Mouse (Mus musculus) liver, adult 2 months (tissue): ENCODE results near the gene Marco. TPM values are rescaled to one million over a fixed set of nuclear protein-coding genes. Genes with fewer than 3 reads are reported as not detected.

Experiments
- DNase-seq: peaks from one replicate; pipeline ENCODE4 v3.0.0-alpha.2; 2011; ENCODE audit warnings: low read depth, low spot score; ENCODE audit errors: extremely low read depth
- H3K27ac ChIP-seq: fragments of 200-500 bp; replicated peaks from 2 replicates; pipeline ENCODE4 v1.5.1; 2012; ENCODE audit warnings: low read depth, mild to moderate bottlenecking, control low read depth, inconsistent platforms, low read length; ENCODE audit not compliant: insufficient read depth
- H3K27me3 ChIP-seq: fragments of 200-500 bp; 2 replicates; pipeline ENCODE4 v1.6.1; 2012; ENCODE audit warnings: mild to moderate bottlenecking, moderate library complexity, low read length, inconsistent platforms; ENCODE audit not compliant: control insufficient read depth, insufficient read depth
- H3K36me3 ChIP-seq: fragments of 200-500 bp; 2 replicates; pipeline ENCODE4 v1.6.1; 2012; ENCODE audit warnings: low read length, inconsistent platforms; ENCODE audit not compliant: control insufficient read depth, insufficient read depth
- H3K4me1 ChIP-seq: fragments of 200-500 bp; 2 replicates; pipeline ENCODE4 v1.6.1; 2011; ENCODE audit warnings: low read length; ENCODE audit not compliant: control insufficient read depth, insufficient read depth
- H3K4me3 ChIP-seq: fragments of 200-500 bp; 2 replicates; pipeline ENCODE4 v1.5.1; 2011; ENCODE audit warnings: low read depth, mild to moderate bottlenecking, control low read depth, low read length, moderate library complexity; ENCODE audit not compliant: insufficient read depth
- H3K79me2 ChIP-seq: fragments of 200-500 bp; 2 replicates; pipeline ENCODE4 v1.6.1; 2012; ENCODE audit warnings: inconsistent platforms, mild to moderate bottlenecking, low read length, moderate library complexity; ENCODE audit not compliant: control insufficient read depth, insufficient read depth
- H3K9ac ChIP-seq: fragments of 200-500 bp; 2 replicates; pipeline ENCODE4 v1.6.1; 2012; ENCODE audit warnings: low read depth, mild to moderate bottlenecking, control low read depth, inconsistent platforms, low read length
- CTCF ChIP-seq: fragments of 200-500 bp; IDR thresholded peaks from 2 replicates; pipeline ENCODE4 v1.5.1; 2011; ENCODE audit warnings: low read depth, low read length, control low read depth
- POLR2A ChIP-seq: fragments of 200-500 bp; IDR thresholded peaks from 2 replicates; pipeline ENCODE4 v1.6.1; 2011; ENCODE audit warnings: low read length, control low read depth; ENCODE audit not compliant: insufficient read depth; ENCODE audit errors: extremely low read depth
- WGBS: fragments of 180-500 bp; shearing (Covaris S2); methylation state at CpG from one replicate; pipeline ENCODE4 v1.1.7; 2018; 5-methylcytosine and 5-hydroxymethylcytosine counted together
- polyA plus RNA-seq: library from polyadenylated mRNA; depleted of rRNA; stranded (reverse); fragments of >200 nt; gene quantifications from 2 replicates; pipeline ENCODE4 v1.2.3, GENCODE M21; 2012
- total RNA-seq: library from RNA; depleted of rRNA; stranded (reverse); fragments of >200 nt; gene quantifications from 2 replicates; pipeline ENCODE4 v1.2.3, GENCODE M21; 2014

The Marco gene
- total and polyA plus RNA-seq, 2 experiments: 1.4 to 6.2 TPM

DNA sequence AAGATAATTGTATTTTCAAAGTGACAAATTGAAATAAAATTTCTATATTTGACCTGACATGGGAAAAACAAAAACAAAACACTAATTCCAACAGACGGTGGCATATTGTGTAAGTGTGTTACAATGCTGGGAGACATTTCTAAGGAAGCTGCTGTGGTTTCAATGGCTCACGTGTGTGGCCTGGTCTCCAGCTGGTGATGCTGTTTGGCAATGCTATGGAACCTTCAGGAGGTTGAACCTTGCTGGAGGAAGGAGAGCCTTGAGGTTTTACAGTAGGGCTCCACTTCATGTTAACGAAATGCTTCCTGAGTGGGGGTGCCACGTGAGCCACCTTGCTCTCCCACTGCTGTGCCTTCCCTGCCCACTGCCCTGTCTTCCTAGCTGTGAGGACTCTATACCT is 6.8 kb downstream of the Marco start:
- Histone ChIP-seq H3K27ac (no peak overlapping the region), H3K4me1 (no peaks in the 10 kb centered on the region), H3K9ac (no peak overlapping the region), H3K79me2 (no peaks in the 10 kb centered on the region), H3K4me3 (no peak overlapping the region), H3K36me3 (no peaks in the 10 kb centered on the region), H3K27me3 (no peaks in the 10 kb centered on the region; the same call in 1 of the 2 replicates)
- 71% methylated on average over 4 of the region's 4 CpGs for WGBS
- TF ChIP-seq POLR2A: no peak
- TF ChIP-seq CTCF: no peak
- DNase-seq: no peak

- DNase-seq: no peak
- TF ChIP-seq POLR2A (no peak), CTCF (no peak)
- no peak overlapping the region for H3K4me3 ChIP-seq
Observed at GRCm38 (mm10) chr1:120480937-120481336, 23.9 kb downstream of the Marco start.

DNA sequence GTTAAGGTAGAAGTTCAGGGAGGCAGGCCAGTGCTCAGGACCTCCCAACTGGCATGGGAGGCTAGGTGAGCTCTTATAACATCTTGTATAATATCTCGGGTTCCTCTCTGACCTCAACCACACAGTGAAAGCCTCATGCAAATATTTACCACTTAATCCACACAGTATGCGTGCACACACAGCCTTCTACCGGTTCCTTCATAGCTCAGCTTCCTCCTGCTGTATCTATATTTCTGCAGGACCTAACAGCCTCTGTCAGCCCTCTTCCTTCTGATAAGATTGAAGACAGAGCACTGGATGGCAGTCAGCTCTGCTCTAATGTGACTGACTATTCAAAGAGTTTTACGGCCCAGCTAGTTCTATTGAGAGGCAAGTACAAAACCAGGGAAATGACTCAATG is 30.0 kb downstream of the Marco start:
- DNase-seq: no peak
- H3K27ac ChIP-seq: no peak overlapping the region
- no peak for TF ChIP-seq POLR2A
- TF ChIP-seq CTCF: no peak
- no peaks in the 10 kb centered on the region for H3K36me3 ChIP-seq
- 40% methylated on average over 4 of the region's 4 CpGs for WGBS
- H3K4me3 ChIP-seq: no peak overlapping the region
- no peaks in the 10 kb centered on the region for H3K79me2 ChIP-seq
- no peaks in the 10 kb centered on the region for H3K4me1 ChIP-seq
- no peaks in the 10 kb centered on the region for H3K27me3 ChIP-seq
- no peak overlapping the region for H3K9ac ChIP-seq

More at GRCm38 (mm10) chr1:120480937-120481336, 23.9 kb downstream of the Marco start:
- Histone ChIP-seq H3K79me2 (no peaks in the 10 kb centered on the region), H3K36me3 (no peaks in the 10 kb centered on the region), H3K9ac (no peak overlapping the region), H3K27ac (no peak overlapping the region), H3K4me1 (no peaks in the 10 kb centered on the region), H3K27me3 (no peaks in the 10 kb centered on the region)
- 14% methylated on average over 5 of the region's 5 CpGs for WGBS

DNA sequence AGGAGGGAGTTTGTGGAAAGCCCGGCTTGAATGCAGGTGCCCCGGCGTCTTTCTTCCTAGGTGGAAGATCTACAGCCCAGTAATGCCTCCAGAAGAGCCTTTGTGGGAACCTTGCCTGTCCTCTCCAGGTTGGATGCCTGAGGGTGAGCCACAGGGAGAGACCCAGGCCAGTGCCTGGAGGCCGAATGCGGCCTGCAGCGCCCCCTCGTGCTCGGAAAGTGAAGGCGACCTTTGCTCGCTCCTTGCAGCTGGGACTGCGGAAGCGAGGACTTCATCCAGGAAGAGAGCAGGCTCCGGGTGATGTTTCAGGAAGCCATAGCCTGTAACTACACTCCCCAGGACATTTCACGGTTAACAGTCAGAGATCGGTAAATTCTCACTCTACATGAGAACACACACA is 35.9 kb downstream of the Marco start:
- H3K79me2 ChIP-seq: no peaks in the 10 kb centered on the region
- TF ChIP-seq CTCF (peak; percentile 54), POLR2A (no peak)
- no peaks in the 10 kb centered on the region for H3K36me3 ChIP-seq
- H3K27ac ChIP-seq: no peak overlapping the region
- no peak overlapping the region for H3K4me3 ChIP-seq
- no peak for DNase-seq
- no peaks in the 10 kb centered on the region; the same call in 1 of the 2 replicates for H3K27me3 ChIP-seq
- 10% methylated on average over 15 of the region's 15 CpGs for WGBS
- no peaks in the 10 kb centered on the region for H3K4me1 ChIP-seq
- H3K9ac ChIP-seq: no peak overlapping the region

- Histone ChIP-seq H3K27me3 (no peaks in the 10 kb centered on the region; the same call in 1 of the 2 replicates), H3K79me2 (no peaks in the 10 kb centered on the region), H3K4me3 (no peak overlapping the region), H3K27ac (no peak overlapping the region), H3K9ac (no peak overlapping the region), H3K36me3 (no peaks in the 10 kb centered on the region), H3K4me1 (no peaks in the 10 kb centered on the region)
- DNase-seq: no peak
- 83% methylated on average over 2 of the region's 2 CpGs for WGBS
- TF ChIP-seq CTCF (no peak), POLR2A (no peak)
Observed at GRCm38 (mm10) chr1:120467323-120467722, 37.5 kb downstream of the Marco start.

DNA sequence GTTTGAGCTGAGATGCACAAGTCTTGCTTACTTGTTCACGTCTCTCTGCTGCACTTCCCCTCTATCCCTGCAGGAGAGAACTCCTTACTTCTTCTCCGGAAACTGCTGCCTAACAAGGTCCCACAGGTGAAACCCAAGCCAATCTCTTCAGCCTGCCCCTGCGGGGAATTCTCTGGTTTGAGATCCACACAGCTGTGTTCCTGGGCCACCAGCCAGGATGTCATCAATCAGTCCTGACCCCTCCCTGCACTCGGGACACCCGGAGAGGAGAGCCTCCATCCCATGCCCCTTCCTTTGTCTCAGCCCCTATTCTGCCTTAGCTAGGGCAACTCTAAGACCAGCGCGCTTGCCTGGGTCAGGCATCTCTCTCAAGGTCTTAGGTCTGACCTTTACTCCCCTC is 38.1 kb downstream of the Marco start:
- Histone ChIP-seq H3K9ac (no peak overlapping the region), H3K36me3 (no peaks in the 10 kb centered on the region), H3K79me2 (no peaks in the 10 kb centered on the region), H3K4me1 (no peaks in the 10 kb centered on the region), H3K4me3 (no peak overlapping the region), H3K27me3 (no peaks in the 10 kb centered on the region; the same call in 1 of the 2 replicates), H3K27ac (no peak overlapping the region)
- DNase-seq: no peak
- 34% methylated on average over 7 of the region's 7 CpGs for WGBS
- TF ChIP-seq POLR2A (no peak), CTCF (no peak)
